8 mouse cellular contexts compared by ENCODE assay signal in genomic region chr8:83724697-83725482, GRCm38 (mm10). TPM values are rescaled to one million over a fixed set of nuclear protein-coding genes. Genes with fewer than 3 reads are reported as not detected.
DNase-seq lines count a peak whose midpoint lies in the region; ATAC-seq lines count a peak whose summit lies in the region.

No protein-coding gene starts in this region.

- peak; percentile 85 for ATAC-seq in megakaryocyte, adult 5-6 weeks (ENCODE audit: poor library complexity, severe bottlenecking)

- peak; percentile 85 for DNase-seq in T-cell, adult 2 months (ENCODE audit: low spot score)
- peak; percentile 81 to 89 for DNase-seq in cerebellum, postnatal 25 days
- peak; percentile 73 for DNase-seq in gastrocnemius, adult 18-20 months (ENCODE audit: low spot score)
- peak; percentile 84 for DNase-seq in induced T-regulatory cell, adult 2 months (ENCODE audit: low read depth)
- peak; percentile 69 to 72 for DNase-seq in left cerebral cortex, adult 8-10 months (ENCODE audit: low spot score in 2 of 2)
- peak; percentile 82 to 86 for DNase-seq in right cerebral cortex, adult 2 months (ENCODE audit: low spot score in 2 of 2)
- DNase-seq in urinary bladder, postnatal 25 days (ENCODE audit: low spot score): peak; percentile 70

RNA-seq across cellular contexts. Expression of gene Ddx39, which starts 9.9 kb away (rescaled TPM):
- 10 to 100 TPM; 10.0 to 11.1 TPM for total RNA-seq in gastrocnemius, adult 18-20 months (2021)
- total RNA-seq in left cerebral cortex, adult 8-10 months (2022): 10 to 100 TPM; 14.4 to 18.4 (median 16.3) TPM
- 66.7 and 67.7 TPM in 2 replicates for total RNA-seq in megakaryocyte, adult 5-6 weeks (2015)
- total RNA-seq in megakaryocyte, adult 5-6 weeks (2017): 71.2 and 77.4 TPM in 2 replicates

RNA-seq across cellular contexts. Expression of gene Adgre5, which starts 16.2 kb away (rescaled TPM):
- total RNA-seq in gastrocnemius, adult 18-20 months (2021): 10 to 100 TPM; 16.9 to 22.9 TPM
- total RNA-seq in left cerebral cortex, adult 8-10 months (2022): 10 to 100 TPM in 1 of 4 experiments, 1 to 10 TPM in 3; 8.3 to 12.2 (median 8.8) TPM
- total RNA-seq in megakaryocyte, adult 5-6 weeks (2015): 239 and 242 TPM in 2 replicates
- 299 and 326 TPM in 2 replicates for total RNA-seq in megakaryocyte, adult 5-6 weeks (2017)

RNA-seq across cellular contexts. Expression of gene Pkn1, which starts 25.9 kb away (rescaled TPM):
- 10 to 100 TPM; 23.0 to 24.3 TPM for total RNA-seq in gastrocnemius, adult 18-20 months (2021)
- total RNA-seq in left cerebral cortex, adult 8-10 months (2022): 10 to 100 TPM; 52.2 to 66.2 (median 54.8) TPM
- total RNA-seq in megakaryocyte, adult 5-6 weeks (2015): 53.3 and 55.4 TPM in 2 replicates
- total RNA-seq in megakaryocyte, adult 5-6 weeks (2017): 103 and 110 TPM in 2 replicates

RNA-seq across cellular contexts. Expression of gene Ptger1, which starts 58.4 kb away (rescaled TPM):
- under 1 TPM in 1 of 2 experiments, not detected in 1; 0.09 TPM for total RNA-seq in gastrocnemius, adult 18-20 months (2021)
- total RNA-seq in left cerebral cortex, adult 8-10 months (2022): 1 to 10 TPM in 3 of 4 experiments, under 1 TPM in 1; 0.83 to 1.5 (median 1.3) TPM
- total RNA-seq in megakaryocyte, adult 5-6 weeks (2015): 0.07 TPM in 1 of 2 replicates, not detected in the other
- 1.7 and 2.2 TPM in 2 replicates for total RNA-seq in megakaryocyte, adult 5-6 weeks (2017)

Comparison
In these comparisons a context has a peak if more than half of its experiments do, and no peak if none do; other contexts are left out.
1. Peak in every context shown above with its lines: DNase-seq and ATAC-seq.
2. RNA of gene Adgre5, which starts 16.2 kb away (total RNA-seq): 239 to 326 TPM in megakaryocyte, adult 5-6 weeks; 16.9 to 22.9 TPM in gastrocnemius, adult 18-20 months and 8.3 to 12.2 TPM in left cerebral cortex, adult 8-10 months; every median in the first group is over 10 times any median in the second.